Mouse (Mus musculus): ENCODE data around the gene Ccdc12.

- no peak for TF ChIP-seq POLR2AphosphoS2 (IDR thresholded peaks at IDR 0.05; ENCODE audit: insufficient read length, low read depth)
- no peak for TF ChIP-seq MYOD1 (IDR thresholded peaks at IDR 0.05; ENCODE audit: control insufficient read depth in 1 of 3, insufficient read length in 2 of 3, low read depth in 2 of 3)
- no peak for TF ChIP-seq MAX (IDR thresholded peaks at IDR 0.05; ENCODE audit: low read depth)
These were observed 44.8 kb upstream of the Ccdc12 start for GRCm38 (mm10) chr9:110611471-110611870.

Measured in myocyte (in vitro differentiated cells).